Mouse (Mus musculus) midbrain, embryonic 10.5 days (tissue): Measurements from ENCODE around the gene Galnt11. TPM values are rescaled to one million over a fixed set of nuclear protein-coding genes. Genes with fewer than 3 reads are reported as not detected.
A peak's percentile ranks its signal among the peaks of the same experiment; 100 is the strongest.
"Not testable (repeated sequence)": the region's sequence is repeated elsewhere in the genome, so short reads cannot be mapped to it uniquely, and the experiment has no call there.

Experiments
- DNase-seq: peaks from one replicate; pipeline ENCODE4 v3.0.0-alpha.2; 2017; ENCODE audit warnings: low spot score
- H3K27ac ChIP-seq: fragments of 300-500 bp; sonication (generic); replicated peaks from 2 replicates; pipeline ENCODE4 v1.5.1; 2016; ENCODE audit warnings: mild to moderate bottlenecking
- H3K27me3 ChIP-seq: fragments of 300-500 bp; sonication (generic); 2 replicates; pipeline ENCODE4 v1.6.1; 2016; ENCODE audit warnings: low read depth, mild to moderate bottlenecking; ENCODE audit not compliant: poor library complexity, severe bottlenecking
- H3K36me3 ChIP-seq: fragments of 300-500 bp; sonication (generic); 2 replicates; pipeline ENCODE4 v1.6.1; 2016; ENCODE audit warnings: mild to moderate bottlenecking, moderate library complexity
- H3K4me1 ChIP-seq: fragments of 300-500 bp; sonication (generic); 2 replicates; pipeline ENCODE4 v1.6.1; 2016
- H3K4me3 ChIP-seq: fragments of 300-500 bp; sonication (generic); 2 replicates; pipeline ENCODE4 v1.5.1; 2016; ENCODE audit warnings: mild to moderate bottlenecking, moderate library complexity
- H3K9me3 ChIP-seq: fragments of 300-500 bp; sonication (generic); replicated peaks from 2 replicates; pipeline ENCODE4 v1.6.1; 2016; ENCODE audit warnings: mild to moderate bottlenecking
- WGBS: fragments of 180-500 bp; shearing (Covaris S2); methylation state at CpG from one replicate; pipeline ENCODE4 v1.1.7; 2016; 5-methylcytosine and 5-hydroxymethylcytosine counted together
- polyA plus RNA-seq: library from polyadenylated mRNA; unstranded; fragments of >200 nt; fragmentation: Nextera tagmentation; extraction: Ambion mirVana; gene quantifications from 2 replicates; pipeline ENCODE4 v1.2.1, GENCODE M21; 2016

Galnt11 gene
- polyA plus RNA-seq: 30.1 and 34.1 TPM in 2 replicates

DNA sequence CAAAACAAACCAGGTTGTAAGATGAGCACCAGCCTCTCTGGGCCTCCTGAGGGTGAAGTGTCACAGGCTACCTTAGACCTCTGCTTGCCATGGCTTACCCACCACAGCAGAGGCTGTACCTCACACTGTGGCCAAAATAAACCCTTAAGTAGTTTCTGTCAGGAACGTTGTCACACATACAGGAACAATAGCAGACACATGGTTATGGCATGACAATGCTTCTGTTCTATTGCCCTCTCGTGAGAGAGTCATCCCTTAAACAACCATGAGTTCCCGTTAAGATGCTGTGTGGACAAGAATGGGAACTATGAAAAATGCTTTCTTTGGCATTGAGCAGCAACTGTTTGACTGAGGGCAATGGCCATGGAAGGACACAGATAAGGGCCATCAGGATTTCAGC lies at the start of gene Galnt11:
TSS of gene Galnt11 (plus strand) at position 301 of the 400 bp plus-strand sequence.
- peak within 1 kb of the TSS; percentile 95 for H3K27ac ChIP-seq
- 89% methylated on average over 3 of the region's 3 CpGs for WGBS
- peak within 1 kb of the TSS; percentile 80 for H3K4me3 ChIP-seq
- peaks cover 11% of the 10 kb centered on the region for H3K36me3 ChIP-seq
- DNase-seq: no peak
- H3K4me1 ChIP-seq: peaks cover 9% of the 10 kb centered on the region
- no peaks in the 10 kb centered on the region for H3K9me3 ChIP-seq
- H3K27me3 ChIP-seq: no peaks in the 10 kb centered on the region

DNA sequence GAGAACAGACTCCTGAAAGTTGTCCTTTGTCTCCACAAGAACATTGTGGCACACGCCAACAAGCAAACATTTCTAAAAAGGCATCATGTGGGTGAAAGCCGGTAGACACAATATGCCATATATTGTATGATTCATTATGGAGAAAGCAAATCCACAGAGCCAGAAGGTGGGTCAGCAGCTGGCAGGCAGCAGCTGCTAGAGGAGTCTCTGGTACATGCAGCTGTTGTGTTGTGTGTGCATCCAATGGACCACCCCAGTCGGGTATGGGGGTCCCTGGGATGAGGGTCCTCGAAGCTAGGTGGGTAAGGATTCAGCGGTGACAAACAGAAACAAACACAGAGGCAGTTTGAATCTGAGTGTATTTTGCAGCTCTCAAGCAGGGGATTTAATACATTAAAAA lies 43.8 kb upstream of the Galnt11 start:
- DNase-seq, H3K36me3 ChIP-seq, H3K9me3 ChIP-seq, H3K4me1 ChIP-seq, H3K4me3 ChIP-seq, H3K27ac ChIP-seq, H3K27me3 ChIP-seq: not testable (repeated sequence)
- 93% methylated on average over 5 of the region's 5 CpGs for WGBS

DNA sequence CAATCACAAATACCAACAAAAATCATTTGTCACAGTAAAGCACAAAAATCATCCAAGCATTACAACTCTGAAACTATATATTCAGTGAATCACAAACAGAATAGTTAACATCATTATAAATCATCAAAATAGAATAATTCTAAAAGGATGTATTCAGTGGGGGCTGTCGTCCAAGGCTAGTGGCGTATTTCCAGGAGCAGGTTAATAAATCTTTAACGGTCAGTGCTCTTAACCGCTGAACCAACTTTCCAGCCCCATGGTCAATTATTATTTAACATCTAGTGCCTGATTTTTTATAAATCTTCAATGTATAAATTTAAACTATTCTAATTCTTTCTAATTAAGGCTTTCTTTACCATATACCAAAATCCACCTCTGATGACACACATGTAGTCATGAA lies 43.2 kb upstream of the Galnt11 start:
- DNase-seq, H3K27ac ChIP-seq, H3K9me3 ChIP-seq, H3K27me3 ChIP-seq, H3K36me3 ChIP-seq, H3K4me3 ChIP-seq, H3K4me1 ChIP-seq: not testable (repeated sequence)
- WGBS: 97% methylated on average over 4 of the region's 4 CpGs

DNA sequence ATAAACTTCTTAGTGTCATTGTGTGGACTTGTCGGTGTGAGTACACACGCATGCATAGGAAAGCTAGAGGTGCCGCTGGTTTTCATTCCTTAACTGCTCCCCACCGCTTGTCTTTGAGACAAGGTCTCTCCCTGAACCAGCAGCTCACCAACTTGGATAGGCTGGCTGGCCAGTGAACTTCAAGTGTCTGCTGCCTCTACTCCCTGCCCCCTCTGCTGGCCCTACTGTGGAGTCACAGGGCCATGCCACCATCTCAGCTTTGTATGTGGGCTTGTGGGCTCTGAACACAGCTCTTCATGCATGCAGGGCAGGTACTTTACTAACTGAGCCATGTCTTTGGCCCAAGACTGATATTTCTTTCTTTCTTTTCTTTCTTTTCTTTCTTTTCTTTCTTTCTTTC lies 42.4 kb upstream of the Galnt11 start:
- no peaks in the 10 kb centered on the region for H3K36me3 ChIP-seq
- no peak overlapping the region for H3K4me3 ChIP-seq
- H3K27me3 ChIP-seq: no peaks in the 10 kb centered on the region
- no peak overlapping the region for H3K27ac ChIP-seq
- peaks cover 4% of the 10 kb centered on the region; the same call in 1 of the 2 replicates for H3K4me1 ChIP-seq
- no peak for DNase-seq
- 94% methylated on average over 4 of the region's 4 CpGs for WGBS
- H3K9me3 ChIP-seq: no peaks in the 10 kb centered on the region

DNA sequence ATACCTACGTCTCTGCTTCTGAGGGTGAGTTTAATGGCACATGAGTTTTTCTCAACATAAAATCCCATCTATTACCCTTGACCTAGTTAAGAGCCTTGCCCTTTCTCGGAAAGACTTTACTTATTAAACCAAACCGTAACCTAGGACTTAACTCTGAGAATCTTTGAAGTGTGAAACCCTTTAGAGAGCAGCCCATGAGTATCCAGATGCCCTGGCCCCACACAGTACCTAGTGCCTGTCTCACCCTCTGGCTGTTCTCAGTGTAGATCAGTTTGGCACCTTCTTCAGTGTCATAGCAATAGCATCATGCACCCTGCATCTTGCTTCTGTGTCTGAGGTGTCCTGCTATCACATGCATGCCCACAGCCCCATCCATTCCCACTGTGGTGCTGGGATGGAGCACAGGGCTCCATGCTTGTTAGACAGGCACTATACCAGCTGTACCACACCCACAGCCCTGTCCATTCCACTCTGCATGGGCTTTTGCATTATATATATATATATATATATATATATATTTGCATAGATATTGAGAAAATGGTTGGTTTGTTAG lies 41.7 kb upstream of the Galnt11 start:
- no peaks in the 10 kb centered on the region for H3K9me3 ChIP-seq
- WGBS: 91% methylated on average over 3 of the region's 3 CpGs
- no peak for DNase-seq

DNA sequence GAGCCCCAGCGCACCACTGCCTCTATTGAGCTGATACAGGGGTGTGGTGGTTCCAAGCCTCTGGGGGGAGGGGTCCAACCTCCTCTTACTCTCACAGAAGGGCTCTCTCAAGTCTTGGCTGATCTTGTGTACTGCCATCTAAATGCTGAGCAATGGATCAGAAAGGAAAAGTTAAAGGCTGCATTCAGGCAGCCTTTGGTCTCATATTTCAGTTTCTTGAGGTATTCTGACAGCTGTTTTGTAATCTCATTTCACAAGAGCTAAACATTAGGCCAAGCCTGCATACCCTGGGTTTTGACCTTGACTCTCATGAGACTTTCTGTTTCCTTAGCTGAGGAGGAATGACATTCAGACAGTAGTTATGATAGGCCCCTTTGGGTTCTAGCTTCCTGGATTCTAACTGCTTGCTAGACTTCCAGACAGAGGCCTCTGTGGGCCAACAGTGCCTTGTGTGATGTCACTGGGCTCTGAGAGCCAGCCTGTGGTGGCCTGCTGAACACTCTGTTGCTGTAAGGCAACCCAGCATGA lies 40.6 kb upstream of the Galnt11 start, which contains the start of gene Galntl5:
TSS of gene Galntl5 (plus strand) at position 457 of the 528 bp plus-strand sequence.
- DNase-seq: no peak
- H3K9me3 ChIP-seq: no peaks in the 10 kb centered on the region

More for the DNA sequence above, 41.7 kb upstream of the Galnt11 start:
- Histone ChIP-seq H3K4me3 (no peak overlapping the region), H3K27me3 (no peaks in the 10 kb centered on the region), H3K36me3 (no peaks in the 10 kb centered on the region), H3K27ac (no peak overlapping the region), H3K4me1 (peaks cover 6% of the 10 kb centered on the region; the same call in 1 of the 2 replicates)

DNA sequence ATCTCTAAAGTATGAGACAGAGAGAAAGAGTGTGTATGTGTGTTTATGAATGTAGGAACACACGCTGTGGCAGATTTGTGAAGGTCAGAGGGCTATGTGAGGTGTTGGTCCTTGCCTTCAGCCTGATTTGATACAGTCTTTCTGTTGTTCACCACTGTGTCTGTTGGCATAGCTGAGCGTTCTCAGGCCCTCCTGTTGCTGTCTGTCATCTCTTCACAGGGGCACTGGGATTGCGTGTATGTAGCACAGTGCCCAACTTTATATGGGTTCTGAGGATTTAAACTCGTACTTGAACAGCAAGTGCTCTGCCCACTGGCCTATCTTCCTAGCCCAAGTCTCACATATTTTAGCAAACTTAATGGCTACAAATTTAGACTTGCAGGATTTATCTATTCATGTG lies 38.1 kb upstream of the Galnt11 start:
- Histone ChIP-seq H3K27ac (no peak overlapping the region), H3K4me3 (no peak overlapping the region), H3K27me3 (no peaks in the 10 kb centered on the region), H3K36me3 (no peaks in the 10 kb centered on the region), H3K9me3 (no peaks in the 10 kb centered on the region), H3K4me1 (peaks cover 10% of the 10 kb centered on the region)
- 89% methylated on average over 4 of the region's 4 CpGs for WGBS
- no peak for DNase-seq

More for the DNA sequence above, 40.6 kb upstream of the Galnt11 start, which contains the start of gene Galntl5:
- WGBS: 73% methylated on average over 1 of the region's 1 CpGs
- H3K36me3 ChIP-seq: no peaks in the 10 kb centered on the region
- H3K27ac ChIP-seq: no peak within 1 kb of the TSS
- H3K27me3 ChIP-seq: no peaks in the 10 kb centered on the region
- H3K4me1 ChIP-seq: peaks cover 6% of the 10 kb centered on the region; the same call in 1 of the 2 replicates
- H3K4me3 ChIP-seq: no peak within 1 kb of the TSS

DNA sequence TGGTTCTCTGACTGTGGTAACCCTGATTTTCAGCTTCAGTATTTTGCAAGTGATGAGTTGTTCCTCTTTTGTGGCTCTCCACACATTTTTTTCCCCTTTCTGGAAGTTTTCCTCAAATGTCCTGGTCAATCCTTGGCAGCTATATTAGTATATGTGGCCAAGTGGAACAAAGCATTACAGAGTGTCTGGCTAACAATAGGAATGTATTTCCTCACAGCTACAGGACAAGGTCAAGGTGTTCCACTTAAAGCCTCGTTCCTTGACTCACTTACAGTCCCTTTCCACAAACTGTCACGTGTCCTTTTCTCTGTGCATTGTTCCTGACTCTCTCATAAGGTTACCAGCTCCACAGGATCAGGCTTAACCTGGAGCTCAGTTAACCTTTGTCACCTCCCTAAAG lies 37.1 kb upstream of the Galnt11 start:
- H3K36me3 ChIP-seq: no peaks in the 10 kb centered on the region
- DNase-seq: no peak
- no peak overlapping the region for H3K4me3 ChIP-seq
- WGBS: 71% methylated on average over 2 of the region's 2 CpGs
- H3K27ac ChIP-seq: no peak overlapping the region
- no peaks in the 10 kb centered on the region for H3K9me3 ChIP-seq
- peaks cover 10% of the 10 kb centered on the region for H3K4me1 ChIP-seq
- H3K27me3 ChIP-seq: no peaks in the 10 kb centered on the region

DNA sequence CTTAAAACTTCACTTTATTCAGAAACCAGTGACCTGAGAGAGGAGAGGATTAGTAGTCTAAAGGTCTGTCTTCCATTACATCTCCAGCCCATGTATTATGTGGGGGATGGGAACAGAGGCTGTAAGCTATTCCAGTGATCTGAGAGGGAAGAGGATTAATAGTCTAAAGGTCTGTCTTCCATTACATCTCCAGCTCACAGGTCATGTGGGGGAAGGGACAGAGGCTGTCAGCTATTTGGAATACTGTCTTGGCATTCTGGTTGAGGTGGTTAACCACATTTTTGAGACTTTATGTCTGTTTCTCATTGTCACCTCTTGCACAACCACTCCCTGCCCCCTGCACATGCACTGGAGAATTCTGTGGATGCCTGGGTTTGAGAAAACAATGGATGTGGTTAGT lies 34.0 kb upstream of the Galnt11 start:
- Histone ChIP-seq H3K9me3 (no peaks in the 10 kb centered on the region), H3K4me3 (no peak overlapping the region), H3K27me3 (no peaks in the 10 kb centered on the region), H3K4me1 (peaks cover 10% of the 10 kb centered on the region), H3K27ac (no peak overlapping the region), H3K36me3 (no peaks in the 10 kb centered on the region)
- DNase-seq: no peak

DNA sequence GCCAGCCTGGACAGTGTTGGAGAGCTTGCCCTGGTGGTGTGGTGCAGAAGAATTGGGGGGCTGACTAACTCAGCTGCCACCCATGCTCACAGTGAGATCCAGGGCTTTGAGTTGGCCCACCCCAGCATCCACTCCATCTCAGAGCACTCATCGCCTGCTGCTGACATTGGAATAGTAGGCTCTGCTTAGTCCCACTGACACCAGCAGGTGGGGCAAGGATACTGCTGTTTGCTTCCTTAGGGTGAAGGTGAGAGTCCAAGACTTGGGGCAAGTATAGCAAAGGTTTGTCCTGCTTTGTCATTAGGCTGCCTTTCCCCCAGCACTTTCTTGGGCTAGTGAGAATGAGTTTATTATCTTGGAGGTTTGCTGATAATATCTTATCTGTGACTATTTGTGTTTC lies 32.9 kb upstream of the Galnt11 start:
- Histone ChIP-seq H3K9me3 (no peaks in the 10 kb centered on the region), H3K36me3 (no peaks in the 10 kb centered on the region), H3K4me1 (peaks cover 10% of the 10 kb centered on the region), H3K4me3 (no peak overlapping the region), H3K27ac (no peak overlapping the region), H3K27me3 (no peaks in the 10 kb centered on the region)
- 38% methylated on average over 1 of the region's 1 CpGs for WGBS
- DNase-seq: no peak

DNA sequence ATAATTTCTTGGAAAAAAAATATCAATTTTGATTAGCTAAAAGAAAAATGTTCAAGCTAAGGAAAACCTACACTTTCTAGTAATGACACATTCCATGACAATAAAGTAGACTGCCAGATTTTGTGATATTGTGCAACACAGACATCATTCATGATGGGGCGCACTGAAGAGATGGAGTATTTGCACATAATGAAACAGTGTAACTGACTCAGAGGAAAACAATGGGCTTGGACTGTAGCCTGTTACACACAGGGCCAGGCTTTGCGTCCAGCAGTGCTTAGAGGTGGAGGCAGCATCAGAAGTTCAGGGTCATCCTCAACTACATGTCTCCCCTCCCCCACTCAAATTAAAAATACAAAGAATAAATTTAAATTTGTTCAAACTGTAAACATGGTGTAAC lies 31.2 kb upstream of the Galnt11 start:
- H3K4me3 ChIP-seq: no peak overlapping the region
- no peaks in the 10 kb centered on the region for H3K9me3 ChIP-seq
- no peak for DNase-seq
- no peaks in the 10 kb centered on the region for H3K27me3 ChIP-seq
- H3K4me1 ChIP-seq: peaks cover 5% of the 10 kb centered on the region; the same call in 1 of the 2 replicates
- WGBS: 87% methylated on average over 2 of the region's 2 CpGs
- no peaks in the 10 kb centered on the region for H3K36me3 ChIP-seq
- no peak overlapping the region for H3K27ac ChIP-seq

DNA sequence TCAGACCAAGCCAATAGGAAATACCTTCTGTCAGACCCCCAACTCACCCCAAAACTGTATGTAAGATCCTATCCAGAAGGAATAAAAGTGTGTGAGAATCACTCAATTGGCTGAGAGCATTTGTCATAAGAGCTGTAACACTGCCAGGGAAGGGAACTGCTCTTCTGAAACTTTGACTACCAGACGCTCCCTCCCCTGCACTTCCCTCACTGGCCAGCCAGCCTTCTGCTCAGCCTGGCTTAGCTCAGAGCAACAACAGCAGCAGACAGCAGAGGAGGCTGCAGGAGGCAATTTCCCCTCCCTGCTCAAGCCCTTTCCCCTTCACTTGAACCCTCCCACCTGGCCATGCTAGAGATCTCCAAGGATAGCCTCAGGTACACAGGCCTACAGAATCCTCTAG lies 9.8 kb upstream of the Galnt11 start:
- 79% methylated on average over 1 of the region's 1 CpGs for WGBS
- H3K27ac ChIP-seq: no peak overlapping the region
- no peak overlapping the region for H3K4me3 ChIP-seq
- no peaks in the 10 kb centered on the region for H3K27me3 ChIP-seq
- H3K9me3 ChIP-seq: no peaks in the 10 kb centered on the region
- H3K36me3 ChIP-seq: no peaks in the 10 kb centered on the region
- DNase-seq: no peak
- H3K4me1 ChIP-seq: no peaks in the 10 kb centered on the region

DNA sequence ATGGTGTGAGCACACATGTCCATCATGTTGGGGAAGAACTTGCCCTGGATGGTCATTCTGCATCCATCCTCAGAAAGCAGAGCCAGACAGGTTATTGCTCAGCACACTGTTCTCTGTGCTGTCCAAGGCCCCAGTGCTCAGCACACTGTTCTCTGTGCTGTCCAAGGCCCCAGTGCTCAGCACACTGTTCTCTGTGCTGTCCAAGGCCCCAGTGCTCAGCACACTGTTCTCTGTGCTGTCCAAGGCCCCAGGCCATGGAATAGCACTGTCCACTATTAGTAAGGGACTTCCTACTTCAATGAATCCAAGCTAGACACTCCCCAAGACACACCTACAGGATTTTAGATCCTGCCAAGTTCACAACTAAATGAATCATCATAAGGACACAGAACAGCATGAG lies 8.5 kb upstream of the Galnt11 start:
- H3K27ac ChIP-seq, H3K9me3 ChIP-seq, H3K27me3 ChIP-seq, DNase-seq, H3K36me3 ChIP-seq, H3K4me3 ChIP-seq, H3K4me1 ChIP-seq: not testable (repeated sequence)
